19 mouse cellular contexts compared by ENCODE assay signal in the genomic region with DNA sequence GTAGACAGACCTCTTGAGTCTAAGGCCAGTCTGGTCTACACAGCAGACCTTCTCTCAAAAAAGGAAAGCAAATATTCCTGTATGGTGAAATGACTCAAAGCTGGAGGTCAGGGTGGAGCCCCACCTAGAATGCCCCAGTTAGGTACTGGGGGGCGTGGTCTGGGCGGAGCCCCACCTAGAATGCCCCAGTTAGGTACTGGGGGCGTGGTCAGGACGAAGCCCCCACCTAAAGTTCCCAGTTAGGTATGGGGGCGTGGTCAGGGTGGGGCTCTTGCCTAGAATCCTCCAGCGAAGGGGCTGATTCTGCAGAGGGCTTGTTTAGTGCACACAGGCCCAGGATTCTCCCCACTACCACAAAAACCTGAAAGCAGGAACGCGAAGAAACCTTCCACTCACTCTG. TPM values are rescaled to one million over a fixed set of nuclear protein-coding genes. Genes with fewer than 3 reads are reported as not detected.
DNase-seq lines count a peak whose midpoint lies in the region; ATAC-seq and TF ChIP-seq lines count a peak whose summit lies in the region.
"Had no signal": no experiment of that assay in that cellular context is flagged by ENCODE, and none has a peak within 500 bp of the region (broad histone marks: within the 10 kb centered on the region; RNA-seq: fewer than 3 reads in every experiment).

No protein-coding gene starts in this region.

- no peaks in the 10 kb centered on the region for H3K9me3 ChIP-seq in intestine, embryonic 15.5 days
- H3K9me3 ChIP-seq in intestine, postnatal 0 days (ENCODE audit: control insufficient read depth): no peaks in the 10 kb centered on the region
- H3K9me3 ChIP-seq in neural tube, embryonic 15.5 days (replicated peaks): no peaks in the 10 kb centered on the region
- H3K9me3 ChIP-seq: embryonic facial prominence, embryonic 12.5 days; forebrain, embryonic 15.5 days; hindbrain, embryonic 10.5 days had no signal

- H3K27me3 ChIP-seq in intestine, embryonic 15.5 days (replicated peaks): no peaks in the 10 kb centered on the region
- no peaks in the 10 kb centered on the region for H3K27me3 ChIP-seq in intestine, postnatal 0 days (replicated peaks; ENCODE audit: control insufficient read depth, insufficient read depth, low read length)
- H3K27me3 ChIP-seq in neural tube, embryonic 15.5 days (replicated peaks): no peaks in the 10 kb centered on the region
- H3K27me3 ChIP-seq: CH12.LX; embryonic facial prominence, embryonic 12.5 days; forebrain, embryonic 15.5 days; heart, embryonic 12.5 days had no signal

- peaks cover 14% of the 10 kb centered on the region for H3K36me3 ChIP-seq in intestine, embryonic 15.5 days
- peaks cover 23% of the 10 kb centered on the region for H3K36me3 ChIP-seq in intestine, postnatal 0 days (ENCODE audit: control insufficient read depth, insufficient read depth)
- H3K36me3 ChIP-seq in neural tube, embryonic 15.5 days: peaks cover 45% of the 10 kb centered on the region

- no peak for TF ChIP-seq CTCF in intestine, postnatal 0 days (IDR thresholded peaks at IDR 0.05; ENCODE audit: low read depth)

- ATAC-seq in intestine, embryonic 15.5 days: peak; percentile 12; the same call in 1 of the 2 replicates
- no peak for ATAC-seq in intestine, postnatal 0 days
- ATAC-seq in neural tube, embryonic 15.5 days (ENCODE audit: low FRiP score): no peak
- ATAC-seq: forebrain, embryonic 15.5 days had no signal

- no peak overlapping the region for H3K4me2 ChIP-seq in intestine, embryonic 15.5 days (replicated peaks)
- H3K4me2 ChIP-seq in intestine, postnatal 0 days (replicated peaks; ENCODE audit: low read depth): no peak overlapping the region
- H3K4me2 ChIP-seq in neural tube, embryonic 15.5 days: no peak overlapping the region
- H3K4me2 ChIP-seq: embryonic facial prominence, embryonic 12.5 days; forebrain, embryonic 15.5 days; heart, embryonic 12.5 days; hindbrain, embryonic 14.5 days had no signal

- 46% methylated on average over 8 of the region's 8 CpGs for whole genome bisulfite sequencing in intestine, embryonic 15.5 days
- WGBS in intestine, postnatal 0 days: 47% methylated on average over 8 of the region's 8 CpGs
- 65% methylated on average over 8 of the region's 8 CpGs for WGBS in neural tube, embryonic 15.5 days

- H3K9ac ChIP-seq in intestine, embryonic 15.5 days: no peak overlapping the region
- no peak overlapping the region for H3K9ac ChIP-seq in intestine, postnatal 0 days (ENCODE audit: low read depth, low read length)
- H3K9ac ChIP-seq in neural tube, embryonic 15.5 days (replicated peaks): no peak overlapping the region
- H3K9ac ChIP-seq: embryonic facial prominence, embryonic 12.5 days; forebrain, embryonic 15.5 days; heart, embryonic 12.5 days; hindbrain, embryonic 14.5 days had no signal

- H3K27ac ChIP-seq in intestine, embryonic 15.5 days: no peak overlapping the region
- H3K27ac ChIP-seq in intestine, postnatal 0 days (ENCODE audit: low read depth, low read length): no peak overlapping the region
- H3K27ac ChIP-seq in neural tube, embryonic 15.5 days (replicated peaks): no peak overlapping the region
- H3K27ac ChIP-seq: embryonic facial prominence, embryonic 12.5 days; forebrain, embryonic 15.5 days; hindbrain, embryonic 10.5 days; hindbrain, embryonic 14.5 days had no signal

- DNase-seq in A20 (ENCODE audit: low read depth, low spot score) (peak; percentile 36), ES-CJ7 (ENCODE audit: low read depth, low spot score) (peak; percentile 92), ZHBTc4 (ENCODE audit: low read depth, low spot score) (peak; percentile 93)
- no peak for DNase-seq in adrenal gland, postnatal 36 days
- DNase-seq in spleen, adult 18-20 months: no peak
- DNase-seq: adrenal gland, postnatal 10 days; cerebellum, adult 2 months; cerebellum, postnatal 14 days; gastrocnemius, postnatal 14 days; kidney, adult 11 months had no signal

- no peak overlapping the region for H3K4me3 ChIP-seq in intestine, embryonic 15.5 days (replicated peaks)
- H3K4me3 ChIP-seq in intestine, postnatal 0 days (ENCODE audit: low read depth, low read length): no peak overlapping the region
- H3K4me3 ChIP-seq in neural tube, embryonic 15.5 days (replicated peaks): no peak overlapping the region
- H3K4me3 ChIP-seq: embryonic facial prominence, embryonic 12.5 days; forebrain, embryonic 15.5 days; heart, embryonic 12.5 days; hindbrain, embryonic 10.5 days had no signal

- peaks cover 15% of the 10 kb centered on the region for H3K4me1 ChIP-seq in intestine, embryonic 15.5 days (replicated peaks)
- H3K4me1 ChIP-seq in intestine, postnatal 0 days (replicated peaks; ENCODE audit: control insufficient read depth, insufficient read depth, low read length): peaks cover 8% of the 10 kb centered on the region; the same call in 1 of the 2 replicates
- H3K4me1 ChIP-seq in neural tube, embryonic 15.5 days: peaks cover 24% of the 10 kb centered on the region

RNA-seq across cellular contexts. Expression of gene Sirt6, which starts 4.2 kb away (rescaled TPM):
- polyA plus RNA-seq in intestine, embryonic 15.5 days (2015; fragmentation: Nextera tagmentation; extraction: Ambion mirVana): 28.9 and 33.3 TPM in 2 replicates
- 13.5 and 13.9 TPM in 2 replicates for polyA plus RNA-seq in intestine, postnatal 0 days (2015; fragmentation: Nextera tagmentation; extraction: Ambion mirVana)
- total RNA-seq in adrenal gland, postnatal 36 days (2021): 10 to 100 TPM; 17.6 to 20.8 TPM
- polyA plus RNA-seq in neural tube, embryonic 15.5 days (2015; fragmentation: Nextera tagmentation; extraction: Ambion mirVana): 45.6 and 51.8 TPM in 2 replicates

RNA-seq across cellular contexts. Expression of gene Ankrd24, which starts 4.9 kb away (rescaled TPM):
- 8.4 and 9.8 TPM in 2 replicates for polyA plus RNA-seq in intestine, embryonic 15.5 days (2015; fragmentation: Nextera tagmentation; extraction: Ambion mirVana)
- 3.5 and 4.2 TPM in 2 replicates for polyA plus RNA-seq in intestine, postnatal 0 days (2015; fragmentation: Nextera tagmentation; extraction: Ambion mirVana)
- 10 to 100 TPM; 19.2 to 19.7 TPM for total RNA-seq in adrenal gland, postnatal 36 days (2021)
- polyA plus RNA-seq in neural tube, embryonic 15.5 days (2015; fragmentation: Nextera tagmentation; extraction: Ambion mirVana): 19.0 and 24.2 TPM in 2 replicates

RNA-seq across cellular contexts. Expression of gene BC025920, which starts 17.4 kb away (rescaled TPM):
- 0.85 and 1.00 TPM in 2 replicates for polyA plus RNA-seq in intestine, embryonic 15.5 days (2015; fragmentation: Nextera tagmentation; extraction: Ambion mirVana)
- polyA plus RNA-seq in intestine, postnatal 0 days (2015; fragmentation: Nextera tagmentation; extraction: Ambion mirVana): 0.18 and 0.20 TPM in 2 replicates
- 1 to 10 TPM in 1 of 2 experiments, under 1 TPM in 1; 0.70 to 1.1 TPM for total RNA-seq in adrenal gland, postnatal 36 days (2021)
- 1.3 and 2.3 TPM in 2 replicates for polyA plus RNA-seq in neural tube, embryonic 15.5 days (2015; fragmentation: Nextera tagmentation; extraction: Ambion mirVana)

RNA-seq across cellular contexts. Expression of gene Tle6, which starts 22.6 kb away (rescaled TPM):
- polyA plus RNA-seq in intestine, embryonic 15.5 days (2015; fragmentation: Nextera tagmentation; extraction: Ambion mirVana): 19.9 and 26.0 TPM in 2 replicates
- 3.9 and 4.2 TPM in 2 replicates for polyA plus RNA-seq in intestine, postnatal 0 days (2015; fragmentation: Nextera tagmentation; extraction: Ambion mirVana)
- 10 to 100 TPM; 19.2 to 38.3 TPM for total RNA-seq in adrenal gland, postnatal 36 days (2021)
- polyA plus RNA-seq in neural tube, embryonic 15.5 days (2015; fragmentation: Nextera tagmentation; extraction: Ambion mirVana): 5.7 and 7.3 TPM in 2 replicates

RNA-seq across cellular contexts. Expression of gene Gm10778, which starts 25.4 kb away (rescaled TPM):
- 3.9 and 4.6 TPM in 2 replicates for polyA plus RNA-seq in intestine, embryonic 15.5 days (2015; fragmentation: Nextera tagmentation; extraction: Ambion mirVana)
- 1.6 TPM in 2 replicates for polyA plus RNA-seq in intestine, postnatal 0 days (2015; fragmentation: Nextera tagmentation; extraction: Ambion mirVana)
- total RNA-seq in adrenal gland, postnatal 36 days (2021): 1 to 10 TPM; 2.7 to 3.5 TPM
- polyA plus RNA-seq in neural tube, embryonic 15.5 days (2015; fragmentation: Nextera tagmentation; extraction: Ambion mirVana): 6.6 and 6.9 TPM in 2 replicates

Comparison
In these comparisons a context has a peak if more than half of its experiments do, and no peak if none do; other contexts are left out.
1. DNase-seq: peak in A20 (single experiment), ES-CJ7 (single experiment) and ZHBTc4 (single experiment); none in adrenal gland, postnatal 36 days (0 of 2) and spleen, adult 18-20 months (0 of 2).